Mouse (Mus musculus): ENCODE results near the gene Ewsr1.
"Not testable (repeated sequence)": the region's sequence is repeated elsewhere in the genome, so short reads cannot be mapped to it uniquely, and the experiment has no call there.

Gene Ewsr1

GRCm38 (mm10) chr11:5096480-5097020, 2.5 kb downstream of the Ewsr1 start:
- no peak for DNase-seq (ENCODE audit: low read depth, low spot score)

DNA sequence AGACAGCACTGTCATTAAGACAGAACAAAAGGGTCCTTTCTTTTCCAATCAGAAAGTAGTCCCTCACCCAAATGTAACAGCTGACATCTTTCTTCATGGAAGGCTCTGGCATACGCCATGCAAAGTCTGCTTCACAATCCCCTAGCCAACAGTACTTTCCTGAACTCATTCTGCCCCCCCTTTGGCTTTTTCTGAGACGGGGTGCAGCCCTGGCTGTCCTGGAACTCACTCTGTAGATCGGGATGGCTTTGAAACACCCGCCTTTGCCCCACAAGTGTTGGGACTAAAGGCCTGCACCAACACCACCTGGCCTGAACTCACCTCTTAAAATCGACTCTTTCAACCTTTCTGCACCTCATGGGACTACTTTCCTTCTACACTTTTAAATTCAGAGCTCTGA, 3.2 kb downstream of the Ewsr1 start:
- no peak for DNase-seq (ENCODE audit: low read depth, low spot score)

GRCm38 (mm10) chr11:5091706-5092105, 7.4 kb downstream of the Ewsr1 start:
- no peak for DNase-seq (ENCODE audit: low read depth, low spot score)

GRCm38 (mm10) chr11:5089147-5089546, 9.9 kb downstream of the Ewsr1 start:
- no peak for DNase-seq (ENCODE audit: low read depth, low spot score)

DNA sequence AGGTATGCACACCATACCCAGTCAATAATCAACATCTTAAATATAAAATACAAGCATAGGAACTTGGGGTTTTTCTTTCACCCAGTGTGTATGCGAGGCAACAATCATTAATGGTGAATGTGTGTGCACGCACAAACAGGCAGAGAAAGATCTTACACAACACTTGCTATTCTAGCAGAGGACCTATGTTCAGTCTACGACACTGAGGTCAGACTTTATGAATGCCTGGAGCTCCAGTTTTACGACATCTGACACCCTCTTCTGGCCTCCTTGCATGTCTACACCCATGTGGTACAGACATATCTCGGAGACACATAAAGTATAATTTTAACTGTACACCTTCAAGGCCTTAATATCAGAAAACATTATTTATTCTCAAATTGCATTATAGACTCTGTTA, 22.2 kb downstream of the Ewsr1 start:
- DNase-seq (ENCODE audit: low read depth, low spot score) = not testable (repeated sequence)

DNA sequence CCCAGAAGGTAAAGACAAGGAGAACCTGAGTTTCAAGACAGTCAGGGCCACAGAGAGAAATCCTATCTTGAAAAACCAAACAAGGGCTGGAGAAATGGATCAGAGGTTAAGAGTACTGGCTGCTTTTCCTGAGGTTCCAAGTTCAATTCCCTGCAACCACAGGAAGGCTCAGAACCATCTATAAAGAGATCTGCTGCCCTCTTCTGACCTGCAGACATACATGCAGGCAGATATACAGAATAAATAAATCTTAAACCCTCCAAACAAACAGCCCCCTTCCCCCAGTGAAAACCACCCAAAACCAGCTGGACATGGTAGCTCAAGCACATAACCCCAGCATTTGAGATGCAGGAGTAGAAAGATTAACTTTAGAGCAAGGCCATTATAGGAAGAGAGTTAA, 23.3 kb downstream of the Ewsr1 start:
- no peak for DNase-seq (ENCODE audit: low read depth, low spot score)

DNA sequence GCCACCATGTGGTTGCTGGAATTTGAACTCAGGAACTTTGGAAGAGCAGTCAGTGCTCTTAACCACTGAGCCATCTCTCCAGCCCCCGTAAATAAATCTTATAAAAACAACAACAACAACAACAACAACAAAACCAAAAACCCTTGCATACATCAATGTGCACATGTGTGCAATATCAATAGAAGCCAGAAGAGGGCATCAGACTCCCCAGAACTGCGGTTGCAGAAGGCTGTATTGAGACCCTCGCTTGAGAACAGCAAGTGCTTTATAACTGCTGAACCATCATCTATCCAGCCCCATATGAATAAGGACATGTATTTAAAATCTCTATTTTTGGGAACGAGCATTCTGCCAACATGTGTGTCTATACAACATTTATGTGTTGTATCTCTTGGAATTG, 24.2 kb downstream of the Ewsr1 start:
- no peak for DNase-seq (ENCODE audit: low read depth, low spot score)

DNA sequence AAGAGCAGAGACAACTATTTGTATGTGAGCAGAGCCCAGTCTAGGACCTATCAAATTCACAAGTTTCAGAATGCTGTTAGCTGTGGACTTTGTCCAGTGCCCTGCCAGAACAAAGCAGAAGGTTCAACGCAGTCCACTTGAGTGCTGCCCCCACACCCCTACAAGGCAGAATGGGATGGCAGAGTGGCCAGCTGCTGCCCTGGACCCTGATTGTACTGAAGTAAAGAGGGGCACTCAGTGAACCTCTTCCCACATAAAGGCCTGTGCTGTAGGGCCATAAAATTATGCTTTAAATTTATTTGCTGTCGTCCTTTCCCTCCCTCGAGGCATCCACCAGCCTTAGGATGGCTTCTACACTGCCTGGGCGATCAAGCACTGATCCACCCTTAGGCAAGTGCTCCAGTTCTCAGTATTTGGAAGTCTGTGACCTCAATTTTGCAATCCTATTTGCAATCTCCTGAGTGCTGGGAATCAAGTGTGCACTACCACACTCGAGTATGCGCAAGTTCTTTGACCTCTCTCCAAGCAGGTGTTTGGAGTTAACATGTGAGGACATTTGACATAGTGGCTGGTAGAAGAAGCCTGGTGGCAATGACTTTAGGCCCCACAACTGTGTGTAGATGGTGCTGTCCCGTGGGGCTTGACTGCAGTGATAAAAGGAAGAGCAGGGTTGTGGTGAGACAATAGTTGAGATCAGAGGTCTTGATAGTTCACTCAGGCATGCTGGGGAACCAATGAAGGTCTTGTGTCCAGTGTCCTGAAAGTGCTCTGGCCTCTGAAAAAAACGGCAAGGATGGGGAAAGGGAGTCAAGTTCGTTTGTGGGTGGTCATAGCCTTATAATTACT, 30.7 kb downstream of the Ewsr1 start:
- DNase-seq (ENCODE audit: low read depth, low spot score) = no peak

DNA sequence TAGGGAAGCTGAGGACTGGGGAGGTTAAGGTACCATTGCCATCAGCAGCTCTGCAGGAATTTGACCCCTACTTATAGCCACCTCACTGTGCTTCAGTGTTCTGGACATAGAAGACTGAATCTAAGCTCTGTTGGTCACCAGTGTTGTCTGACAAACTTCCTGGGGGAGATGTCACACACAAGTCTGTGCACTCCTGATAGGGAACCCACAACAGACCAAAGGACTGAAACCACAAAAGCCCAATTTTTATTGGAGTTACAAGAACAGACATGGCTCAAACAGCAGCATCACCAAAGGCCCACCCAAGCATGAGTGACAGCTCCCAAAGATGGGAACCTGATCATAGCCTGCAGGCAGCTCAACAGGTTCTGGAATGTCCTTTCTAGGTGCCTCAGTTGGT, 32.0 kb downstream of the Ewsr1 start:
- no peak for DNase-seq (ENCODE audit: low read depth, low spot score)

DNA sequence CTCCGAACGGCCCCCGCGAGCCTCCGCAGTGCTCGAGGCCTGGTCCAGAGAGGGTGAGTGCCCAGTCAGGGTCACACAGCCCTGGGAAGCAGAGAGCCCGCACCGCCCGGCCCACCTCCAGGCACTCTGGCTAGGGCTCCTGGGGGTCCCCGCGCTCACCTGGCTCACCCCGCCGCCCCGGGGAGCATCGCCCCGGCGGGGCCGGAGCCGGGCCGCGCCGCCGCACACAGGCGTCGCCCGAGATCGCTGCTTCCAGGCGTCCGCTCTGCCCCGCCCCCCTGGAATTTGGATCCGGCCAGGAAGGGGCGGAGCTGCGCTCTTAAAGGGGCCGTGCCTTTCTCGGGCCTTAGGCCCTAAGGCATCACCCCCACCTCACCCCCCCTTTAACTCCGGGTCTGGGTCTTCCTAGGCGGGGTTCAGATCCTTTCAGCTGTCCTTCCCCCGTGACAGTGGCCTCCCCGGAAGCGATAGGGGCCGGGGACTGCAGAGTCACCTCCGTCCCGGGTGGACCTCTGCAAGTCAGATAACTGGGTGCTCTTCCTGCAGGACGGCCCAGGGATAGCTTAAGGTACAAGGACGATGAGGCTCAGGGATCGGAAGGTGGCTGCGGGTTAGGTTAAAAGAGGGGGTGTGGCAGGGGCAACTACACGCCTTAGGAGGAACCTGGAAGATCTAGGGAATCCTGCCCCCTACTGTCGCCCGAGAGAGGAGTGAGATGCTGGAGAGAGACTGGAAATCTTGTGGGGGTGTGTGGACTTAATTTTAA, 33.8 kb downstream of the Ewsr1 start, which contains the start of gene Gas2l1:
Gene Gas2l1, minus strand, starts transcription at position 272 of the 766 bp plus-strand sequence.
- peak; percentile 81 for DNase-seq (ENCODE audit: low read depth, low spot score)

- no peak for DNase-seq (ENCODE audit: low read depth, low spot score)
These were observed 34.6 kb downstream of the Ewsr1 start for GRCm38 (mm10) chr11:5064282-5065055.

- DNase-seq (ENCODE audit: low read depth, low spot score) = no peak
These were observed 35.3 kb downstream of the Ewsr1 start for GRCm38 (mm10) chr11:5063561-5064281.

DNA sequence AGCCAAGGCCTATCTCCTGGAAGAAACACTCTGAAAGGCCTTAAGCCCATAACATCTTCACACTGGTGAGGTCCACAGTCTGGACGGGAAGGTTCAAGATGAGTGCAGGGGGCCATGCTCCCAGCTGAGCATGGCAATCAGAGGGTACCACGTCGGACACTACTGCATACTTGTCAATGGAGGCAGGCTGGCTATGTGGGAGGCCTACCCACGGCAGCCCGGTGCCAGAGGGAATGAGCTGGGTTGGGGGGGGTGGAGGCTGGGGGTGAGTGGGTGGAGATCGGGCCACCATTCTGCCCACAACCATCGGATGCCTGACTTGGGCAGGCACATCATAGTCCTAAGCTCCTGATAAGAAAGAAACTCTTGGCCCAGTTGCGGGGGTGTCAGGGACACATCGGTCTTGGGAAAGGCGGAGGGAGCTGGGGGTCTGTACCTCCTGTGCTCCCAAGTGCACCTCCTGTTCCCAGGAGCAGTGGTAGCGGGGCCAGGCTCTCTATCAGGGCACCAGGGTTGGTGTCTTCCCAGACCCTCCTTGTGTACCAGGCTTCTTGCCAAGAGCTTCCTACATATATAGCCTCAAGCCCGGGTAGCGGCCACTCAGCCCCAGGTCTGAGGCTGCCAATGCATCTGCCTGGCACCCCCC, 36.1 kb downstream of the Ewsr1 start:
- no peak for DNase-seq (ENCODE audit: low read depth, low spot score)

DNA sequence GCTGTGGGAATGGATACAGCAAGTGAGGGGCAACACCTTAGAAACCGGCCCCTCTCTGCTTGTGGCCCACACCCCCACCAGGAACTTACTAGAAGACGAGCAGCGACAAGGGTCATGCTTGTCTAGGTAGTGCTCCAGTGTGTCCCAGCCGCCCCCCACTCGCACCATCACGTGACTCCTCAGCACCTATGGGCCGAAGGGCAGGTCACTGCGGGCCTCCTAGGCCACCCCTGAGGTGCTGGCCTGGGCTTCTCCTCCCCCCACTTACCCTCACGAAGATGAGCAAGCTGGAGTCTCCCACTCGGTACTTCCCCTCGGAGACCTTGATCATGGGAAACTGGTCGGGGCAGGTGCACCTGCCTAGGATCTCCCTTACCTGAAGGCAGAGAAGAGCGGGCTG, 36.7 kb downstream of the Ewsr1 start:
- DNase-seq (ENCODE audit: low read depth, low spot score) = no peak

- peak; percentile 76 for DNase-seq (ENCODE audit: low read depth, low spot score)
These were observed 37.5 kb downstream of the Ewsr1 start for GRCm38 (mm10) chr11:5061413-5062139.

GRCm38 (mm10) chr11:5060756-5061412, 38.2 kb downstream of the Ewsr1 start:
- DNase-seq (ENCODE audit: low read depth, low spot score) = no peak

GRCm38 (mm10) chr11:5059704-5060156, 39.3 kb downstream of the Ewsr1 start:
- DNase-seq (ENCODE audit: low read depth, low spot score) = peak; percentile 59

GRCm38 (mm10) chr11:5059230-5059629, 39.8 kb downstream of the Ewsr1 start:
- peak; percentile 53 for DNase-seq (ENCODE audit: low read depth, low spot score)

DNA sequence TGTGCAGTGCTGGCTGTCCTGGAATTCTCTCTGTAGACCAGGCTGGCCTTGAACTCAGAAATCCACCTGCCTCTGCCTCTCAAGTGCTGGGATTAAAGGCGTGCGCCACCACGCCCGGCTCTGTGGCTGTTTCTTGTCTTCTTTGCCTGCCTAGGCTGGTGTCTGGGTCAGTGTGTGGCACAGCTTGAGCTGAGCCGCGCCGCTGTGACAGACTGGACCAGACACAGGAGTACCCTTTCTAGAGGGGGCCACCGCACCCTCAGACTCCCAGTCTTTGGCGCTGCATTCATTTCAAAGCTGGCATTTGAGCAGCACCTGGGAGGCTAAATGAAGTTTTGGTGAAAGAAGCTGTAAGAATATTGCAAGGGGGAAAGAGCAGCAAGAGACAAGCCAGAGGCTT, 40.3 kb downstream of the Ewsr1 start:
- DNase-seq (ENCODE audit: low read depth, low spot score) = no peak
